Mouse (Mus musculus) bone marrow macrophage, adult 2 months (primary cell): ENCODE results near the gene Gnai3. TPM values are rescaled to one million over a fixed set of nuclear protein-coding genes. Genes with fewer than 3 reads are reported as not detected.

Experiments used
- H3K27ac ChIP-seq: 2 replicates; pipeline ENCODE4 v1.5.1; 2012; ENCODE audit warnings: low read depth, low read length; ENCODE audit not compliant: insufficient read depth
- H3K4me1 ChIP-seq: 2 replicates; pipeline ENCODE4 v1.6.1; 2012; ENCODE audit warnings: low read length; ENCODE audit not compliant: control insufficient read depth, insufficient read depth
- H3K4me3 ChIP-seq: 2 replicates; pipeline ENCODE4 v1.5.1; 2012; ENCODE audit warnings: mild to moderate bottlenecking, low read length, moderate library complexity; ENCODE audit not compliant: insufficient read depth
- CTCF ChIP-seq: IDR thresholded peaks from 2 replicates; pipeline ENCODE4 v1.5.1; 2012; ENCODE audit warnings: low read depth, mild to moderate bottlenecking, low read length, moderate library complexity
- POLR2A ChIP-seq: IDR thresholded peaks from 2 replicates; pipeline ENCODE4 v1.6.1; 2012; ENCODE audit warnings: mild to moderate bottlenecking, low read depth, low read length, borderline replicate concordance
- polyA plus RNA-seq: library from polyadenylated mRNA; stranded (reverse); fragments of >200 nt; gene quantifications from 2 replicates; pipeline ENCODE4 v1.2.4, GENCODE M21; 2012; ENCODE audit not compliant: missing spikeins, insufficient read depth, insufficient read length

Gnai3 gene
- polyA plus RNA-seq, 1 experiment, result 65.1 TPM

DNA sequence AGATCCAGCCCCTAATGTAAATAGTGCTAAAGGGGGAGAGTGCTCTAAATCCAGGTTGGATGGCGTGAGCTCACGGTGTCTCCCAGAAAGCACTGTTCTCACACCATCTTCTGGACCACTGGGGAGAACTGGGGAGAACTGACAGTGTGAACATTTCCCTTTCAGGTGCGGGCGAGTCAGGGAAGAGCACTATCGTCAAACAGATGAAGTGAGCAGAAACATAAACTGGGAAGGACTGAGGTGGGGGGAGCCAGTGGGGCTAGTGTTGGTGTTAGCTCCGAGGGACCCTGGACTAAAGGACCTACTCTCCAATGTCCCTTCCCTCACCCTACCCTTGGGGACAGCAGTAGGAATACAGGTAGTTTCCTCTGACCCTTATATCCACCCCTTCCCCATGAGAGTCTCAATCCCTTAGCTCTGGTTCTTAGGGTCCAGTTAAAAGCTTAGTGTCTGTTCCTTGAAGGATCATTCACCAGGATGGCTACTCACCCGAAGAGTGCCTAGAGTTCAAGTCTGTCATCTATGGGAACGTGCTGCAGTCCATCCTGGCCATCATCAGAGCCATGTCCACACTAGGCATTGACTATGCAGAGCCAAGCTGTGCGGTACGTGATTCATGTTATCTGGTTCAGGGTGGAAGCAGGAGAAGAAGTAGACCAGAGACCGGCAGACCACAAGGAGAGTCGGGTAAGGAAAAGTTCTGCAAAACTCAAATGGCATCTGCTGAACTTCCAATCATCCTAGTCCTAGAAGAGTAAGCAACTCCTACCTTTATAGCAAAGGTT is 50.8 kb downstream of the Gnai3 start:
- H3K4me3 ChIP-seq, result no peak overlapping the region
- no peak overlapping the region for H3K27ac ChIP-seq
- TF ChIP-seq POLR2A (no peak), CTCF (no peak)
- H3K4me1 ChIP-seq, result peaks cover 6% of the 10 kb centered on the region; the same call in 1 of the 2 replicates

DNA sequence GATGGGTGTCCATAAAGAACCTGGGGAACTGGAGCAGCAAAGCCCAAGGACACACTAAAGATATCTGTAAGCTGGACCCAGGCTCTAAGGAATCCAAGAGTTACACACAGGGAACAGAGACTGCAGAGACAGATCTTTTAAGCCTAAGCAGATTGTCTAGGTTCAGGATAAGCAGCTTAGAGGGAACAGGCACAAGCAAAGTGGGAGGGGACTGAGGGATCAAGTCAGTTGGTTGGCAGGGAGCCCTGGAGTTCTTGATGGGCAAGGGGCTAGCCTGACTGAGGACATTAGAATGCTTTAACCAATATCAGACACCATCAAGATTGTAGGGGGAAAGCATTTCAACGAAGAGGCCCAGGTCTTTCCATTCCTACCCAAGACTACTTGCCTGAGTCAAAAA is 51.8 kb downstream of the Gnai3 start:
- peaks cover 6% of the 10 kb centered on the region; the same call in 1 of the 2 replicates for H3K4me1 ChIP-seq
- no peak overlapping the region for H3K4me3 ChIP-seq
- H3K27ac ChIP-seq, result no peak overlapping the region
- TF ChIP-seq POLR2A (no peak), CTCF (no peak)

- H3K4me3 ChIP-seq, result no peak overlapping the region
- peaks cover 12% of the 10 kb centered on the region for H3K4me1 ChIP-seq
- TF ChIP-seq CTCF, result no peak
- H3K27ac ChIP-seq, result no peak overlapping the region
Measured at GRCm38 (mm10) chr3:108093306-108093705, 52.6 kb downstream of the Gnai3 start.

DNA sequence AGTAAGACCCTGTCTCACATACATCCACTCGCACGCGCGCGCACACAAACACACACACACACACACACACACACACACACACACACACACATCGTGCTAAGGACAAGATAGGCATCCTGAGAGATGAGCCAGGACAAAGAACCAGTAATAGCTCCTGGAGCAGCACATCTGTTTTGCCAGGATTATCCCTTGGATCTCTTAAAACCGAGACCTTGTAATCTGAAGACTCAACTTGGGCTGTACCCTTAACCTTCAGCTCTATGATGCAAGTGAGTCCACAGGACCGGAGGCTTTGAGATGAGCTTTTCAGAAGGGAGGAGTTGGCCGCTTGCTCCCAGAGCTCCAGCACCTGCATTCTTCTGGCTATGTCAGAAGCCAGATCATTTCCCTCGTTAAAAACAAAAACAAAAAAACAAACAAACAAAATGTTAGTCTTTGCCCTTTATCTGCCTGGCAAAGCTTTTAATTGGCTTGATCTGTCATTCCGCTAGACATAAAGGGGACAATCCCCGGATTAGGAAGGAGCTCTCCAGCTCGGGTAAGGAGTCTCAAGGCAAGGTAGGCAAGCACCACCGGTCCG is 53.3 kb downstream of the Gnai3 start, which contains the start of gene Gnat2:
Gene Gnat2 (plus strand): TSS at position 254 of the 580 bp plus-strand sequence.
- Histone ChIP-seq H3K27ac (no peak within 1 kb of the TSS), H3K4me1 (peaks cover 12% of the 10 kb centered on the region), H3K4me3 (no peak within 1 kb of the TSS)
- no peak for TF ChIP-seq CTCF
- TF ChIP-seq POLR2A, result no peak

- H3K4me3 ChIP-seq, result no peak overlapping the region
- no peak overlapping the region for H3K27ac ChIP-seq
- TF ChIP-seq POLR2A (no peak), CTCF (no peak)
- H3K4me1 ChIP-seq, result peaks cover 17% of the 10 kb centered on the region
Measured at GRCm38 (mm10) chr3:108092030-108092429, 53.9 kb downstream of the Gnai3 start.

GRCm38 (mm10) chr3:108090561-108090960 is 55.4 kb downstream of the Gnai3 start:
- peaks cover 20% of the 10 kb centered on the region for H3K4me1 ChIP-seq
- TF ChIP-seq CTCF, result no peak
- no peak for TF ChIP-seq POLR2A

GRCm38 (mm10) chr3:108089916-108090315 is 56.0 kb downstream of the Gnai3 start:
- no peak overlapping the region for H3K27ac ChIP-seq
- no peak overlapping the region for H3K4me3 ChIP-seq
- H3K4me1 ChIP-seq, result peaks cover 20% of the 10 kb centered on the region
- TF ChIP-seq CTCF (no peak), POLR2A (no peak)

More at GRCm38 (mm10) chr3:108090561-108090960, 55.4 kb downstream of the Gnai3 start:
- no peak overlapping the region for H3K4me3 ChIP-seq
- no peak overlapping the region for H3K27ac ChIP-seq

GRCm38 (mm10) chr3:108088842-108089380 is 57.0 kb downstream of the Gnai3 start:
- TF ChIP-seq POLR2A, result no peak
- TF ChIP-seq CTCF, result no peak
- Histone ChIP-seq H3K4me1 (peaks cover 29% of the 10 kb centered on the region), H3K4me3 (no peak overlapping the region), H3K27ac (no peak overlapping the region)

DNA sequence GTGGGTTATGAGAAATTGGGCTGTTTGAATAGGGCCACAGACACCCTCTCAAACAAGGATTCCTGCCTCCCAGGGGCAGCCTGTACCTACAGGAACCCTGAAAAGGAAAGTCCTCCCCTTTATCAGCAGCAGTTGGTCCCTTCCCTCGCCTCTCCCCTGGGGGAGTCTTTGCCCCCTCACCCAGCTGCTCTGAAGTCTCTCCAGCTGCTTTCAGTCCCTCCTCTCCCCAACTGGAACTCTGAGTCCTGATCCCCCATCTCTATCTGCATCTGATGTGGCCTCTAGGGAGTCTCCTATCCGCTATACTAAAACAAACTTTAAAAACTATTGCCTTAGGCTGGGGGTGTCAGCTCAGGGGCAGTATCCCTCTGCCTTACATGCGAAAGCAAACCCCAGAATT is 58.6 kb downstream of the Gnai3 start:
- Histone ChIP-seq H3K4me3 (no peak overlapping the region), H3K4me1 (peaks cover 39% of the 10 kb centered on the region), H3K27ac (no peak overlapping the region)
- no peak for TF ChIP-seq POLR2A
- TF ChIP-seq CTCF, result no peak

GRCm38 (mm10) chr3:108086470-108086979 is 59.4 kb downstream of the Gnai3 start, which contains the start of gene Ampd2:
TSS of gene Ampd2 (minus strand) at chr3:108086651.
- Histone ChIP-seq H3K4me3 (peak within 1 kb of the TSS; percentile 66), H3K27ac (peak within 1 kb of the TSS; percentile 63), H3K4me1 (peaks cover 41% of the 10 kb centered on the region)
- TF ChIP-seq CTCF, result no peak
- no peak for TF ChIP-seq POLR2A
